In the genomic region with DNA sequence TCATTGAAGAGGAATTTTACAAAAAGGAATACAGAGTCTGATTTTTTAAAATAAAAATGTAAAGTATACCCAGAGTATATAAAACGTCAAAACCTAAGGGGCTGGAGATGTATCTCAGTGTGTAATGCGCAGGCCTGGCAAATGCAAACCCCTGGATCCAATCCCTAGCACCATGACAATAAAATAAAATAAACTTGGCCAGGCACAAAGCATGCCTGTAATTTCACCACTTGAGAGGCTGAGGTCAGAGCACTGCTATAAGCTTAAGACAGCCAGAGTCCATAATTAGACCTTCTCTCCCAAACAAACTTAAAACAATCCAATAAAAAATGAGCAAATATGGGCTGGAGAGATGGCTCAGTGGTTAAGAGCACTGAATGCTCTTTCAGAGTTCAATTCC, we compare ENCODE assay signal across 46 mouse cellular contexts. TPM values are rescaled to one million over a fixed set of nuclear protein-coding genes. Genes with fewer than 3 reads are reported as not detected.
"Had no signal": no experiment of that assay in that cellular context is flagged by ENCODE, and none has a peak within 500 bp of the region (broad histone marks: within the 10 kb centered on the region; RNA-seq: fewer than 3 reads in every experiment).

No protein-coding gene starts in this region.

- H3K4me2 ChIP-seq: limb, embryonic 12.5 days; limb, embryonic 13.5 days; limb, embryonic 15.5 days; liver, embryonic 11.5 days; liver, embryonic 12.5 days; liver, embryonic 13.5 days; liver, embryonic 15.5 days; lung, embryonic 14.5 days; lung, embryonic 15.5 days; midbrain, embryonic 11.5 days; midbrain, embryonic 12.5 days; midbrain, embryonic 13.5 days; midbrain, embryonic 15.5 days; neural tube, embryonic 12.5 days had no signal

- H3K27me3 ChIP-seq: limb, embryonic 12.5 days; limb, embryonic 13.5 days; limb, embryonic 15.5 days; liver, embryonic 12.5 days; liver, embryonic 13.5 days; liver, embryonic 15.5 days; lung, embryonic 15.5 days; megakaryocyte, embryonic 14.5 days; midbrain, embryonic 12.5 days; midbrain, embryonic 13.5 days; midbrain, embryonic 15.5 days; neural tube, embryonic 12.5 days had no signal

- H3K9me3 ChIP-seq: limb, embryonic 10.5 days; limb, embryonic 12.5 days; limb, embryonic 13.5 days; limb, embryonic 15.5 days; liver, embryonic 12.5 days; liver, embryonic 13.5 days; liver, embryonic 15.5 days; lung, embryonic 15.5 days; megakaryocyte, embryonic 14.5 days; midbrain, embryonic 10.5 days; midbrain, embryonic 12.5 days; midbrain, embryonic 13.5 days; midbrain, embryonic 15.5 days; neural tube, embryonic 12.5 days had no signal

- H3K27ac ChIP-seq: left cerebral cortex, adult 2 months; limb, embryonic 10.5 days; limb, embryonic 12.5 days; limb, embryonic 13.5 days; limb, embryonic 15.5 days; liver, embryonic 12.5 days; liver, embryonic 13.5 days; liver, embryonic 14.5 days; liver, embryonic 15.5 days; lung, embryonic 15.5 days; macrophage; midbrain, embryonic 10.5 days; midbrain, embryonic 12.5 days; midbrain, embryonic 13.5 days; midbrain, embryonic 15.5 days; neural tube, embryonic 12.5 days had no signal

- H3K4me3 ChIP-seq: left cerebral cortex, adult 2 months; limb, embryonic 10.5 days; limb, embryonic 12.5 days; limb, embryonic 13.5 days; limb, embryonic 15.5 days; liver, embryonic 12.5 days; liver, embryonic 13.5 days; liver, embryonic 15.5 days; lung, embryonic 15.5 days; megakaryocyte, embryonic 14.5 days; midbrain, embryonic 10.5 days; midbrain, embryonic 12.5 days; midbrain, embryonic 13.5 days; midbrain, embryonic 15.5 days; myocyte; neural tube, embryonic 12.5 days had no signal

- ATAC-seq: liver, embryonic 12.5 days; liver, postnatal 0 days; midbrain, embryonic 13.5 days; midbrain, embryonic 15.5 days; midbrain, embryonic 16.5 days had no signal

- H3K9ac ChIP-seq: limb, embryonic 12.5 days; limb, embryonic 13.5 days; limb, embryonic 15.5 days; liver, embryonic 12.5 days; liver, embryonic 13.5 days; liver, embryonic 14.5 days; liver, embryonic 15.5 days; liver, postnatal 0 days; lung, embryonic 14.5 days; lung, embryonic 15.5 days; midbrain, embryonic 12.5 days; midbrain, embryonic 13.5 days; midbrain, embryonic 15.5 days; neural tube, embryonic 12.5 days had no signal

- H3K4me1 ChIP-seq: limb, embryonic 10.5 days; limb, embryonic 12.5 days; limb, embryonic 13.5 days; limb, embryonic 15.5 days; liver, embryonic 12.5 days; liver, embryonic 13.5 days; liver, embryonic 15.5 days; lung, embryonic 15.5 days; megakaryocyte, embryonic 14.5 days; midbrain, embryonic 10.5 days; midbrain, embryonic 12.5 days; midbrain, embryonic 13.5 days; midbrain, embryonic 15.5 days; neural tube, embryonic 12.5 days had no signal

- DNase-seq: left cerebral cortex, postnatal 4 days; liver; liver, embryonic 13.5 days; liver, postnatal 0 days; lung, adult 18-20 months; lung, adult 2 months; lung, embryonic 14.5 days; lung, postnatal 14 days; lung, postnatal 36 days; midbrain, embryonic 14.5 days had no signal

RNA-seq across cellular contexts. Expression of gene Wdr60, which starts 39.7 kb away (rescaled TPM):
- total RNA-seq: monocyte, adult 5-6 weeks had no signal

RNA-seq across cellular contexts. Expression of gene Gm11027, which starts 52.1 kb away (rescaled TPM):
- total RNA-seq: left cerebral cortex, adult 18-20 months; left cerebral cortex, adult 2 months; left cerebral cortex, adult 8-10 months; left cerebral cortex, postnatal 10 days; left cerebral cortex, postnatal 14 days; left cerebral cortex, postnatal 25 days; left cerebral cortex, postnatal 36 days; left cerebral cortex, postnatal 4 days; liver, adult 2 months; megakaryocyte progenitor cell, adult 5-6 weeks; megakaryocyte, adult 5-6 weeks; megakaryocyte-erythroid progenitor cell, adult 5-6 weeks; midbrain, postnatal 0 days; monocyte, adult 5-6 weeks had no signal
- polyA plus RNA-seq: limb, embryonic 10.5 days; limb, embryonic 11.5 days; limb, embryonic 12.5 days; limb, embryonic 13.5 days; limb, embryonic 14.5 days; limb, embryonic 15.5 days; liver, adult 2 months; liver, embryonic 11.5 days; liver, embryonic 12.5 days; liver, embryonic 13.5 days; liver, embryonic 14.5 days; liver, embryonic 15.5 days; liver, embryonic 16.5 days; liver, postnatal 0 days; lung, adult 2 months; lung, embryonic 14.5 days; lung, embryonic 15.5 days; macrophage; midbrain, embryonic 10.5 days; midbrain, embryonic 11.5 days; midbrain, embryonic 12.5 days; midbrain, embryonic 13.5 days; midbrain, embryonic 14.5 days; midbrain, embryonic 15.5 days; midbrain, embryonic 16.5 days; midbrain, postnatal 0 days; myocyte; neural tube, embryonic 11.5 days; neural tube, embryonic 12.5 days had no signal
